Mouse (Mus musculus) forebrain, embryonic 15.5 days (tissue): Measurements from ENCODE around the gene Ssh2. TPM values are rescaled to one million over a fixed set of nuclear protein-coding genes. Genes with fewer than 3 reads are reported as not detected.

Experiments
- ATAC-seq: fragments of 200-750 bp; cut with Nextera tagmentation; replicated peaks from 2 replicates; pipeline ENCODE4 v1.8.0; 2017; ENCODE audit warnings: mild to moderate bottlenecking, moderate TSS enrichment, moderate library complexity
- H3K27ac ChIP-seq: fragments of 300-500 bp; sonication (generic); replicated peaks from 2 replicates; pipeline ENCODE4 v1.5.1; 2015; ENCODE audit warnings: mild to moderate bottlenecking, inconsistent platforms
- H3K27me3 ChIP-seq: fragments of 300-500 bp; sonication (generic); 2 replicates; pipeline ENCODE4 v1.6.1; 2015; ENCODE audit warnings: inconsistent platforms
- H3K36me3 ChIP-seq: fragments of 300-500 bp; sonication (generic); 2 replicates; pipeline ENCODE4 v1.6.1; 2015; ENCODE audit warnings: mild to moderate bottlenecking, inconsistent platforms
- H3K4me1 ChIP-seq: fragments of 300-500 bp; sonication (generic); 2 replicates; pipeline ENCODE4 v1.6.1; 2015; ENCODE audit warnings: inconsistent platforms
- H3K4me2 ChIP-seq: fragments of 300-500 bp; sonication (generic); replicated peaks from 2 replicates; pipeline ENCODE4 v1.6.1; 2015; ENCODE audit warnings: mild to moderate bottlenecking, inconsistent platforms
- H3K4me3 ChIP-seq: fragments of 300-500 bp; sonication (generic); 2 replicates; pipeline ENCODE4 v1.5.1; 2015; ENCODE audit warnings: mild to moderate bottlenecking, inconsistent platforms
- H3K9ac ChIP-seq: fragments of 300-500 bp; sonication (generic); replicated peaks from 2 replicates; pipeline ENCODE4 v1.6.1; 2015; ENCODE audit warnings: mild to moderate bottlenecking, inconsistent platforms
- H3K9me3 ChIP-seq: fragments of 300-500 bp; sonication (generic); 2 replicates; pipeline ENCODE4 v1.6.1; 2016; ENCODE audit warnings: inconsistent platforms
- WGBS: fragments of 180-500 bp; shearing (Covaris S2); methylation state at CpG from one replicate; pipeline ENCODE4 v1.1.7; 2015; ENCODE audit warnings: mixed read lengths; 5-methylcytosine and 5-hydroxymethylcytosine counted together
- polyA plus RNA-seq: library from polyadenylated mRNA; unstranded; fragments of >200 nt; fragmentation: Nextera tagmentation; extraction: Ambion mirVana; gene quantifications from 2 replicates; pipeline ENCODE4 v1.2.1, GENCODE M21; 2015

Ssh2 gene
- polyA plus RNA-seq, 1 experiment from 2014 or later, result 20.1 TPM

- Histone ChIP-seq H3K4me1 (peaks cover 30% of the 10 kb centered on the region), H3K27ac (no peak overlapping the region), H3K27me3 (no peaks in the 10 kb centered on the region), H3K36me3 (no peaks in the 10 kb centered on the region), H3K4me2 (no peak overlapping the region), H3K9me3 (no peaks in the 10 kb centered on the region), H3K9ac (no peak overlapping the region), H3K4me3 (no peak overlapping the region)
- WGBS, result 44% methylated on average over 1 of the region's 1 CpGs
- no peak for ATAC-seq
These were observed 21.3 kb upstream of the Ssh2 start for GRCm38 (mm10) chr11:77194762-77195161.

- Histone ChIP-seq H3K9ac (no peak overlapping the region), H3K4me1 (peaks cover 30% of the 10 kb centered on the region), H3K4me2 (no peak overlapping the region), H3K27ac (no peak overlapping the region), H3K4me3 (no peak overlapping the region), H3K27me3 (no peaks in the 10 kb centered on the region), H3K9me3 (no peaks in the 10 kb centered on the region), H3K36me3 (no peaks in the 10 kb centered on the region)
- no peak for ATAC-seq
- 53% methylated on average over 11 of the region's 11 CpGs for WGBS
These were observed 20.6 kb upstream of the Ssh2 start for GRCm38 (mm10) chr11:77195360-77196109.

- no peak overlapping the region for H3K4me3 ChIP-seq
- no peaks in the 10 kb centered on the region for H3K9me3 ChIP-seq
- 31% methylated on average over 4 of the region's 4 CpGs for WGBS
- H3K36me3 ChIP-seq, result no peaks in the 10 kb centered on the region
- no peaks in the 10 kb centered on the region for H3K27me3 ChIP-seq
- H3K4me2 ChIP-seq, result no peak overlapping the region
- peaks cover 30% of the 10 kb centered on the region for H3K4me1 ChIP-seq
- H3K27ac ChIP-seq, result no peak overlapping the region
- H3K9ac ChIP-seq, result no peak overlapping the region
- ATAC-seq, result no peak
These were observed 19.6 kb upstream of the Ssh2 start for GRCm38 (mm10) chr11:77196181-77197143.

GRCm38 (mm10) chr11:77199636-77200035 is 16.5 kb upstream of the Ssh2 start:
- Histone ChIP-seq H3K4me3 (no peak overlapping the region), H3K36me3 (no peaks in the 10 kb centered on the region), H3K9me3 (no peaks in the 10 kb centered on the region), H3K9ac (no peak overlapping the region), H3K27me3 (no peaks in the 10 kb centered on the region), H3K4me1 (peaks cover 18% of the 10 kb centered on the region), H3K27ac (no peak overlapping the region), H3K4me2 (no peak overlapping the region)
- WGBS, result 48% methylated on average over 4 of the region's 4 CpGs
- ATAC-seq, result no peak

- H3K27me3 ChIP-seq, result no peaks in the 10 kb centered on the region
- ATAC-seq, result no peak
- H3K4me1 ChIP-seq, result peaks cover 11% of the 10 kb centered on the region
- H3K9ac ChIP-seq, result no peak overlapping the region
- no peak overlapping the region for H3K27ac ChIP-seq
- WGBS, result 97% methylated on average over 1 of the region's 1 CpGs
- no peaks in the 10 kb centered on the region for H3K9me3 ChIP-seq
- no peak overlapping the region for H3K4me2 ChIP-seq
- no peak overlapping the region for H3K4me3 ChIP-seq
- no peaks in the 10 kb centered on the region for H3K36me3 ChIP-seq
These were observed 15.4 kb upstream of the Ssh2 start for GRCm38 (mm10) chr11:77200703-77201102.

GRCm38 (mm10) chr11:77214142-77214692 is 1.9 kb upstream of the Ssh2 start:
- 87% methylated on average over 1 of the region's 1 CpGs for WGBS
- H3K9ac ChIP-seq, result no peak overlapping the region
- H3K4me3 ChIP-seq, result no peak overlapping the region
- no peak overlapping the region for H3K4me2 ChIP-seq
- H3K27ac ChIP-seq, result no peak overlapping the region
- ATAC-seq, result no peak
- no peaks in the 10 kb centered on the region for H3K36me3 ChIP-seq
- peaks cover 28% of the 10 kb centered on the region for H3K4me1 ChIP-seq
- no peaks in the 10 kb centered on the region for H3K9me3 ChIP-seq
- H3K27me3 ChIP-seq, result no peaks in the 10 kb centered on the region

GRCm38 (mm10) chr11:77214755-77215154 is 1.3 kb upstream of the Ssh2 start:
- no peaks in the 10 kb centered on the region for H3K36me3 ChIP-seq

GRCm38 (mm10) chr11:77215483-77215882 is 604 bp upstream of the Ssh2 start:
- Histone ChIP-seq H3K27me3 (no peaks in the 10 kb centered on the region), H3K4me1 (peaks cover 28% of the 10 kb centered on the region), H3K4me3 (peak overlapping the region; percentile 93), H3K36me3 (no peaks in the 10 kb centered on the region), H3K9me3 (no peaks in the 10 kb centered on the region), H3K27ac (peak overlapping the region; percentile 100), H3K4me2 (peak overlapping the region; percentile 74), H3K9ac (peak overlapping the region; percentile 99)
- under 1% methylated on average over 11 of the region's 11 CpGs for WGBS
- peak; percentile 20; the same call in 1 of the 2 replicates for ATAC-seq

More at GRCm38 (mm10) chr11:77214755-77215154, 1.3 kb upstream of the Ssh2 start:
- 0% methylated on average over 1 of the region's 1 CpGs for WGBS
- H3K27ac ChIP-seq, result 0 out of 2 replicates have a peak overlapping the region, but pooled peaks have one; percentile 33
- H3K4me1 ChIP-seq, result peaks cover 28% of the 10 kb centered on the region
- H3K4me2 ChIP-seq, result no peak overlapping the region
- no peak overlapping the region for H3K4me3 ChIP-seq
- H3K9me3 ChIP-seq, result no peaks in the 10 kb centered on the region
- no peaks in the 10 kb centered on the region for H3K27me3 ChIP-seq
- H3K9ac ChIP-seq, result no peak overlapping the region
- peak; percentile 42 for ATAC-seq

- H3K4me2 ChIP-seq, result peak overlapping the region; percentile 74
- peak overlapping the region; percentile 99 for H3K9ac ChIP-seq
- under 1% methylated on average over 11 of the region's 11 CpGs for WGBS
- ATAC-seq, result peak; percentile 80
- H3K4me3 ChIP-seq, result peak overlapping the region; percentile 93
- H3K4me1 ChIP-seq, result peaks cover 28% of the 10 kb centered on the region
- no peaks in the 10 kb centered on the region for H3K27me3 ChIP-seq
- H3K27ac ChIP-seq, result peak overlapping the region; percentile 100
- no peaks in the 10 kb centered on the region for H3K36me3 ChIP-seq
- H3K9me3 ChIP-seq, result no peaks in the 10 kb centered on the region
These were observed 659 bp downstream of the Ssh2 start for GRCm38 (mm10) chr11:77216761-77217130.

- 86% methylated on average over 2 of the region's 2 CpGs for WGBS
- Histone ChIP-seq H3K36me3 (no peaks in the 10 kb centered on the region), H3K27me3 (no peaks in the 10 kb centered on the region), H3K4me1 (no peaks in the 10 kb centered on the region), H3K9me3 (no peaks in the 10 kb centered on the region), H3K9ac (no peak overlapping the region), H3K4me3 (no peak overlapping the region), H3K27ac (no peak overlapping the region), H3K4me2 (no peak overlapping the region)
- ATAC-seq, result no peak
These were observed 14.7 kb downstream of the Ssh2 start for GRCm38 (mm10) chr11:77230765-77231164.

- no peaks in the 10 kb centered on the region for H3K9me3 ChIP-seq
- H3K27ac ChIP-seq, result no peak overlapping the region
- H3K4me3 ChIP-seq, result no peak overlapping the region
- no peak overlapping the region for H3K9ac ChIP-seq
- H3K4me1 ChIP-seq, result no peaks in the 10 kb centered on the region
- no peaks in the 10 kb centered on the region for H3K36me3 ChIP-seq
- ATAC-seq, result no peak
- H3K27me3 ChIP-seq, result no peaks in the 10 kb centered on the region
- WGBS, result 95% methylated on average over 2 of the region's 2 CpGs
- H3K4me2 ChIP-seq, result no peak overlapping the region
These were observed 15.4 kb downstream of the Ssh2 start for GRCm38 (mm10) chr11:77231514-77231913.

GRCm38 (mm10) chr11:77235267-77235666 is 19.2 kb downstream of the Ssh2 start:
- Histone ChIP-seq H3K9ac (no peak overlapping the region), H3K36me3 (no peaks in the 10 kb centered on the region), H3K27me3 (no peaks in the 10 kb centered on the region), H3K4me1 (no peaks in the 10 kb centered on the region), H3K9me3 (no peaks in the 10 kb centered on the region), H3K4me3 (no peak overlapping the region), H3K4me2 (no peak overlapping the region), H3K27ac (no peak overlapping the region)
- no peak for ATAC-seq
- 96% methylated on average over 1 of the region's 1 CpGs for WGBS
